Mouse (Mus musculus): ENCODE measurements around the gene Alkbh1. TPM values are rescaled to one million over a fixed set of nuclear protein-coding genes. Genes with fewer than 3 reads are reported as not detected.
"Not testable (repeated sequence)": the region's sequence is repeated elsewhere in the genome, so short reads cannot be mapped to it uniquely, and the experiment has no call there.

Alkbh1 gene
- total RNA-seq (2021), result 10 to 100 TPM; 20.8 to 21.7 TPM

- peak; percentile 91 to 92 for DNase-seq
These were observed at the start of gene Alkbh1, which contains the start of gene Slirp for GRCm38 (mm10) chr12:87443700-87444122. Gene Alkbh1 (minus strand): TSS chr12:87444017. Gene Slirp (plus strand): TSS chr12:87443896.

GRCm38 (mm10) chr12:87488683-87489082 is 44.9 kb upstream of the Alkbh1 start:
- not testable (repeated sequence) for DNase-seq

GRCm38 (mm10) chr12:87482482-87482881 is 38.7 kb upstream of the Alkbh1 start:
- not testable (repeated sequence) for DNase-seq

- no peak for DNase-seq
These were observed 30.9 kb upstream of the Alkbh1 start for GRCm38 (mm10) chr12:87474756-87475155.

- peak; percentile 92 to 93 for DNase-seq
These were observed 28.4 kb upstream of the Alkbh1 start, which contains the start of gene Snw1 for GRCm38 (mm10) chr12:87471964-87472786. Gene Snw1 (minus strand): TSS chr12:87472274.

- DNase-seq, result no peak
These were observed 27.7 kb upstream of the Alkbh1 start for GRCm38 (mm10) chr12:87471421-87471963.

GRCm38 (mm10) chr12:87470263-87471136 is 26.7 kb upstream of the Alkbh1 start:
- DNase-seq, result no peak

- no peak for DNase-seq
These were observed 21.0 kb upstream of the Alkbh1 start for GRCm38 (mm10) chr12:87464678-87465297.

GRCm38 (mm10) chr12:87449456-87449855 is 5.6 kb upstream of the Alkbh1 start:
- DNase-seq, result no peak

- no peak for DNase-seq
These were observed 394 bp upstream of the Alkbh1 start for GRCm38 (mm10) chr12:87444211-87444610.

- no peak for DNase-seq
These were observed 610 bp downstream of the Alkbh1 start for GRCm38 (mm10) chr12:87443115-87443699.

GRCm38 (mm10) chr12:87442177-87443114 is 1.4 kb downstream of the Alkbh1 start:
- no peak for DNase-seq

GRCm38 (mm10) chr12:87428885-87429284 is 14.9 kb downstream of the Alkbh1 start:
- DNase-seq, result no peak

- no peak for DNase-seq
These were observed 15.5 kb downstream of the Alkbh1 start for GRCm38 (mm10) chr12:87428295-87428694.

- no peak for DNase-seq
These were observed 17.3 kb downstream of the Alkbh1 start for GRCm38 (mm10) chr12:87426354-87427031.

GRCm38 (mm10) chr12:87424516-87424915 is 19.3 kb downstream of the Alkbh1 start:
- no peak for DNase-seq

- no peak for DNase-seq
These were observed 20.1 kb downstream of the Alkbh1 start for GRCm38 (mm10) chr12:87423700-87424099.

- DNase-seq, result no peak
These were observed 21.9 kb downstream of the Alkbh1 start for GRCm38 (mm10) chr12:87421708-87422507.

GRCm38 (mm10) chr12:87419974-87420485 is 23.8 kb downstream of the Alkbh1 start:
- DNase-seq, result no peak
